Mouse (Mus musculus) embryonic fibroblast, embryonic 13.5 days (primary cell): ENCODE data around the gene H2-T22.
A peak's percentile ranks its signal among the peaks of the same experiment; 100 is the strongest.

Experiments
- CTCF ChIP-seq: IDR thresholded peaks from 2 replicates; pipeline ENCODE4 v1.5.1; 2011; ENCODE audit warnings: mild to moderate bottlenecking, control low read depth, low read length, moderate library complexity, borderline replicate concordance; ENCODE audit not compliant: insufficient read depth
- POLR2A ChIP-seq: IDR thresholded peaks from 2 replicates; pipeline ENCODE4 v1.6.1; 2011; ENCODE audit warnings: low read depth, mild to moderate bottlenecking, control low read depth, low read length, moderate library complexity

GRCm38 (mm10) chr17:36060829-36061228 is 18.3 kb upstream of the H2-T22 start:
- peak; percentile 45 for TF ChIP-seq CTCF
- TF ChIP-seq POLR2A: no peak
